Mouse (Mus musculus) megakaryocyte, embryonic 14.5 days (primary cell): ENCODE measurements at regions not wholly inside any gene's neighbourhood (a gene's known extent, or its start where the extent isn't known, plus 50 kb on each side); places are given as distances from the start of the nearest gene placed in this dataset.

Experiments used
- FLI1 ChIP-seq: IDR thresholded peaks from 2 replicates; pipeline ENCODE4 v1.6.1; 2012; ENCODE audit warnings: low read length, inconsistent platforms, mixed read lengths
- GATA1 ChIP-seq: IDR thresholded peaks from 3 replicates; pipeline ENCODE4 v1.6.1; 2012; ENCODE audit warnings: mixed read lengths, low read length, inconsistent platforms, borderline replicate concordance

DNA sequence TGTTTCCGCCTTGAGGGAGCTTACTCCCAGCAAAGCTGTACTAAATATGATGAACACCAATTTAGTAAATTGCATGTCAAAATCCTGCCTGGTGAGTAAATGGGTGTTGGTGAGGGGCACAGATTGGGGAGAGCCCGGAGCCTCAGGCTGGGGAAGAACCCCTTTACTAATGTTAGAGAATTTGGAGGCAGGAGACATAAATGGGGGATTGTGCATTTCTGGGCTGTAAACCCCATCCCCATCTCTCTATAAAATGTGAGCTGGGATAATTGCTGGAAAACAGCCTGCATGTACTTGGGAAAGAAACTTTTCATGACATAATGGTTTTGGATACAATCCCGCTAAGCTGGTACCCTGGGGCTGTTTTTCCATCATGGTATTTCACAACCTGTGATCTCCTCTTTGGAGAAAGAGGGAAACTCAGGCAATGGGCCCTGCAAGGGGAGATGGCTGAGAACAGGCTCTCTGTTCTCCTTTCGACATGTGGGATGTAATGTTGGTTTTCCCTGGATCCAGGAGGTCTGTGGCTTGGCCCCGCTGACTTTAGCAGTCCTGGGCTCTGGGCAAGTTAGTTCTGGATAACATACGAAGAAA lies 140.3 kb upstream of the Tmem45b start:
- TF ChIP-seq GATA1 (no peak), FLI1 (no peak)
